Comparison of ENCODE assay signal across 9 mouse cellular contexts in genomic region chr2:128566304-128567147, GRCm38 (mm10). TPM values are rescaled to one million over a fixed set of nuclear protein-coding genes. Genes with fewer than 3 reads are reported as not detected.
A peak's percentile ranks its signal among the peaks of the same experiment; 100 is the strongest.
DNase-seq lines count a peak whose midpoint lies in the region; ATAC-seq and TF ChIP-seq lines count a peak whose summit lies in the region.
"Had no signal": no experiment of that assay in that cellular context is flagged by ENCODE, and none has a peak within 500 bp of the region (broad histone marks: within the 10 kb centered on the region; RNA-seq: fewer than 3 reads in every experiment).

No protein-coding gene starts in this region.

- no peaks in the 10 kb centered on the region for H3K4me1 ChIP-seq in forebrain, postnatal 0 days (ENCODE audit: insufficient read depth)
- no peaks in the 10 kb centered on the region for H3K4me1 ChIP-seq in forebrain, embryonic 12.5 days
- H3K4me1 ChIP-seq in intestine, postnatal 0 days (replicated peaks; ENCODE audit: control insufficient read depth, insufficient read depth, low read length) = no peaks in the 10 kb centered on the region

- peak; percentile 29 for TF ChIP-seq CTCF in forebrain, postnatal 0 days (IDR thresholded peaks at IDR 0.05; ENCODE audit: low read depth)
- peak; percentile 66 for TF ChIP-seq CTCF in intestine, postnatal 0 days (IDR thresholded peaks at IDR 0.05; ENCODE audit: low read depth)

- 69% methylated on average over 10 of the region's 10 CpGs for WGBS in forebrain, postnatal 0 days
- 71% methylated on average over 10 of the region's 10 CpGs for WGBS in forebrain, embryonic 12.5 days
- WGBS in intestine, postnatal 0 days = 61% methylated on average over 10 of the region's 10 CpGs

- H3K27ac ChIP-seq in forebrain, postnatal 0 days (ENCODE audit: low read depth, low read length) = no peak overlapping the region
- no peak overlapping the region for H3K27ac ChIP-seq in forebrain, embryonic 12.5 days
- 0 out of 2 replicates have a peak overlapping the region, but pooled peaks have one; percentile 41 for H3K27ac ChIP-seq in intestine, postnatal 0 days (ENCODE audit: low read depth, low read length)

- ATAC-seq in forebrain, postnatal 0 days = peak; percentile 45; the same call in 1 of the 2 replicates
- no peak for ATAC-seq in forebrain, embryonic 12.5 days (ENCODE audit: low FRiP score)
- ATAC-seq in intestine, postnatal 0 days = peak; percentile 79

- H3K9me3 ChIP-seq in forebrain, postnatal 0 days (ENCODE audit: low read length) = no peaks in the 10 kb centered on the region
- no peaks in the 10 kb centered on the region; the same call in 1 of the 2 replicates for H3K9me3 ChIP-seq in forebrain, embryonic 12.5 days
- no peaks in the 10 kb centered on the region for H3K9me3 ChIP-seq in intestine, postnatal 0 days (ENCODE audit: control insufficient read depth)

- no peak overlapping the region for H3K4me3 ChIP-seq in forebrain, postnatal 0 days (ENCODE audit: low read depth, low read length)
- no peak overlapping the region for H3K4me3 ChIP-seq in forebrain, embryonic 12.5 days (replicated peaks)
- no peak overlapping the region for H3K4me3 ChIP-seq in intestine, postnatal 0 days (ENCODE audit: low read depth, low read length)

- no peak for DNase-seq in forebrain, postnatal 0 days
- DNase-seq in right cerebral cortex, postnatal 14 days = peak; percentile 32
- no peak for DNase-seq in right cerebral cortex, postnatal 36 days (ENCODE audit: low spot score in 2 of 2)
- DNase-seq in lung, postnatal 14 days = peak; percentile 41
- DNase-seq in T-cell, adult 2 months (ENCODE audit: low spot score) = no peak
- no peak for DNase-seq in layer of hippocampus, adult 8-10 months (ENCODE audit: low spot score in 2 of 2)

- no peak overlapping the region for H3K9ac ChIP-seq in forebrain, postnatal 0 days
- H3K9ac ChIP-seq in forebrain, embryonic 12.5 days = no peak overlapping the region
- H3K9ac ChIP-seq in intestine, postnatal 0 days (ENCODE audit: low read depth, low read length) = no peak overlapping the region

- H3K4me2 ChIP-seq in forebrain, postnatal 0 days (ENCODE audit: low read depth) = no peak overlapping the region
- H3K4me2 ChIP-seq in forebrain, embryonic 12.5 days = no peak overlapping the region
- H3K4me2 ChIP-seq in intestine, postnatal 0 days (replicated peaks; ENCODE audit: low read depth) = no peak overlapping the region

- H3K36me3 ChIP-seq in forebrain, postnatal 0 days (ENCODE audit: insufficient read depth) = no peaks in the 10 kb centered on the region
- H3K36me3 ChIP-seq in forebrain, embryonic 12.5 days (replicated peaks) = no peaks in the 10 kb centered on the region
- H3K36me3 ChIP-seq in intestine, postnatal 0 days (ENCODE audit: control insufficient read depth, insufficient read depth) = no peaks in the 10 kb centered on the region

- no peaks in the 10 kb centered on the region for H3K27me3 ChIP-seq in forebrain, postnatal 0 days (ENCODE audit: insufficient read depth, low read length)
- H3K27me3 ChIP-seq in forebrain, embryonic 12.5 days = no peaks in the 10 kb centered on the region
- no peaks in the 10 kb centered on the region for H3K27me3 ChIP-seq in intestine, postnatal 0 days (replicated peaks; ENCODE audit: control insufficient read depth, insufficient read depth, low read length)

RNA-seq across cellular contexts. Expression of gene Spdye4c, which starts 24.5 kb away (rescaled TPM):
- total RNA-seq in forebrain, postnatal 0 days (2014; rRNA removed) = not detected in 2 replicates
- not detected in 2 replicates for polyA plus RNA-seq in forebrain, postnatal 0 days (2015; fragmentation: Nextera tagmentation; extraction: Ambion mirVana)
- not detected in 2 replicates for polyA plus RNA-seq in forebrain, embryonic 12.5 days (2016; fragmentation: Nextera tagmentation; extraction: Ambion mirVana)
- polyA plus RNA-seq in intestine, postnatal 0 days (2015; fragmentation: Nextera tagmentation; extraction: Ambion mirVana) = not detected in 2 replicates
- total RNA-seq in layer of hippocampus, adult 8-10 months (2022) = not detected
- polyA plus RNA-seq: stomach, embryonic 16.5 days had no signal

Comparison
In these comparisons a context has a peak if more than half of its experiments do, and no peak if none do; other contexts are left out.
1. DNase-seq: peak in right cerebral cortex, postnatal 14 days (single experiment) and lung, postnatal 14 days (single experiment); none in forebrain, postnatal 0 days (single experiment), right cerebral cortex, postnatal 36 days (0 of 2), T-cell, adult 2 months (single experiment) and layer of hippocampus, adult 8-10 months (0 of 2).